Mouse (Mus musculus) G1E-ER4 (cell line): ENCODE measurements around the gene Hcrtr1. TPM values are rescaled to one million over a fixed set of nuclear protein-coding genes. Genes with fewer than 3 reads are reported as not detected.

ENCODE experiments used
- GATA1 ChIP-seq: IDR thresholded peaks from one replicate; pipeline ENCODE4 v1.8.0; 2012; ENCODE audit warnings: low read length, inconsistent platforms
- polyA plus RNA-seq: library from polyadenylated mRNA; stranded (reverse); fragments of >175 nt; gene quantifications from 2 replicates; pipeline ENCODE4 v1.2.3, GENCODE M21; 2012

The Hcrtr1 gene
- polyA plus RNA-seq, 1 experiment = not detected

- TF ChIP-seq GATA1 = peak; percentile 26
These were observed 31.6 kb downstream of the Hcrtr1 start for GRCm38 (mm10) chr4:130107444-130108131.

GRCm38 (mm10) chr4:130107065-130107443, 32.1 kb downstream of the Hcrtr1 start:
- TF ChIP-seq GATA1 = no peak

- TF ChIP-seq GATA1 = no peak
These were observed 34.6 kb downstream of the Hcrtr1 start for GRCm38 (mm10) chr4:130104584-130104983.

GRCm38 (mm10) chr4:130103632-130104031, 35.5 kb downstream of the Hcrtr1 start:
- no peak for TF ChIP-seq GATA1

- TF ChIP-seq GATA1 = no peak
These were observed 37.0 kb downstream of the Hcrtr1 start, which contains the start of gene Pef1 for GRCm38 (mm10) chr4:130102111-130102651. TSS of gene Pef1 (plus strand) at chr4:130102558.

GRCm38 (mm10) chr4:130101183-130101582, 38.0 kb downstream of the Hcrtr1 start:
- TF ChIP-seq GATA1 = no peak

- TF ChIP-seq GATA1 = no peak
These were observed 44.0 kb downstream of the Hcrtr1 start for GRCm38 (mm10) chr4:130095137-130095536.

GRCm38 (mm10) chr4:130087293-130087692, 51.9 kb downstream of the Hcrtr1 start:
- no peak for TF ChIP-seq GATA1

GRCm38 (mm10) chr4:130085246-130085820, 53.8 kb downstream of the Hcrtr1 start:
- no peak for TF ChIP-seq GATA1

- TF ChIP-seq GATA1 = no peak
These were observed 54.7 kb downstream of the Hcrtr1 start for GRCm38 (mm10) chr4:130084331-130084945.

- no peak for TF ChIP-seq GATA1
These were observed 56.9 kb downstream of the Hcrtr1 start for GRCm38 (mm10) chr4:130082211-130082610.

GRCm38 (mm10) chr4:130081345-130082190, 57.6 kb downstream of the Hcrtr1 start:
- no peak for TF ChIP-seq GATA1

Other genes with a start within 250 kb of the Hcrtr1 start
- 0.02 TPM in 1 of 2 replicates, not detected in the other for gene Spocd1, start 210.1 kb downstream of the Hcrtr1 start, polyA plus RNA-seq
- gene Adgrb2, start 154.5 kb downstream of the Hcrtr1 start, polyA plus RNA-seq = not detected in 2 replicates
- gene Col16a1, start 91.5 kb downstream of the Hcrtr1 start, polyA plus RNA-seq = not detected in 2 replicates
- 28.1 and 34.7 TPM in 2 replicates for gene Pef1, start 36.8 kb downstream of the Hcrtr1 start, polyA plus RNA-seq
- gene Tinagl1, start 35.8 kb upstream of the Hcrtr1 start, polyA plus RNA-seq = not detected in 2 replicates
- gene Gm853, start 83.0 kb upstream of the Hcrtr1 start, polyA plus RNA-seq = 0.19 and 0.22 TPM in 2 replicates
- 0.05 and 0.09 TPM in 2 replicates for gene Serinc2, start 139.8 kb upstream of the Hcrtr1 start, polyA plus RNA-seq
- not detected in 2 replicates for gene Fabp3, start 169.2 kb upstream of the Hcrtr1 start, polyA plus RNA-seq
- gene Gm10570, start 169.3 kb upstream of the Hcrtr1 start, polyA plus RNA-seq = 0.14 TPM in 1 of 2 replicates, not detected in the other
- gene Zcchc17, start 220.6 kb upstream of the Hcrtr1 start, polyA plus RNA-seq = 23.1 and 52.8 TPM in 2 replicates
- 98.2 and 112 TPM in 2 replicates for gene Snrnp40, start 220.8 kb upstream of the Hcrtr1 start, polyA plus RNA-seq